Mouse (Mus musculus) lung, postnatal 0 days (tissue): Measurements from ENCODE around the gene Jak1. TPM values are rescaled to one million over a fixed set of nuclear protein-coding genes. Genes with fewer than 3 reads are reported as not detected.

Experiments
- ATAC-seq: fragments of 200-750 bp; cut with Nextera tagmentation; 2 replicates; pipeline ENCODE4 v1.8.0; 2017; ENCODE audit warnings: moderate library complexity
- DNase-seq: peaks from one replicate; pipeline ENCODE4 v3.0.0-alpha.2; 2016; ENCODE audit warnings: low spot score
- H3K27ac ChIP-seq: fragments of 300-500 bp; sonication (generic); 2 replicates; pipeline ENCODE4 v1.5.1; 2014; ENCODE audit warnings: antibody characterized with exemption, mild to moderate bottlenecking, low read length, mixed read lengths
- H3K27me3 ChIP-seq: fragments of 300-500 bp; sonication (generic); replicated peaks from 2 replicates; pipeline ENCODE4 v1.6.1; 2014; ENCODE audit warnings: low read length, mixed read lengths; ENCODE audit not compliant: insufficient read depth
- H3K36me3 ChIP-seq: fragments of 300-500 bp; sonication (generic); 2 replicates; pipeline ENCODE4 v1.6.1; 2014; ENCODE audit warnings: low read length, mixed read lengths; ENCODE audit not compliant: insufficient read depth
- H3K4me1 ChIP-seq: fragments of 300-500 bp; sonication (generic); 2 replicates; pipeline ENCODE4 v1.6.1; 2014; ENCODE audit warnings: antibody characterized with exemption, low read depth, low read length, mixed read lengths; ENCODE audit not compliant: insufficient read depth
- H3K4me2 ChIP-seq: fragments of 300-500 bp; sonication (generic); replicated peaks from 2 replicates; pipeline ENCODE4 v1.6.1; 2014; ENCODE audit warnings: low read depth, mild to moderate bottlenecking, low read length, moderate library complexity, mixed read lengths
- H3K4me3 ChIP-seq: fragments of 300-500 bp; sonication (generic); 2 replicates; pipeline ENCODE4 v1.5.1; 2014; ENCODE audit warnings: low read depth, low read length
- H3K9ac ChIP-seq: fragments of 300-500 bp; sonication (generic); replicated peaks from 2 replicates; pipeline ENCODE4 v1.6.1; 2014; ENCODE audit warnings: low read depth, mild to moderate bottlenecking
- H3K9me3 ChIP-seq: fragments of 300-500 bp; sonication (generic); 2 replicates; pipeline ENCODE4 v1.6.1; 2016; ENCODE audit warnings: low read length, mixed read lengths
- CTCF ChIP-seq: IDR thresholded peaks from 2 replicates; pipeline ENCODE4 v1.5.1; 2016; ENCODE audit warnings: antibody characterized with exemption, mild to moderate bottlenecking
- EP300 ChIP-seq: IDR thresholded peaks from 2 replicates; pipeline ENCODE4 v1.6.1; 2016; ENCODE audit warnings: antibody characterized with exemption, mild to moderate bottlenecking, control low read depth
- WGBS: fragments of 180-500 bp; shearing (Covaris S2); extraction: QIAGEN DNeasy Blood & Tissue Kit; methylation state at CpG from one replicate; pipeline ENCODE4 v1.1.7; 2014; 5-methylcytosine and 5-hydroxymethylcytosine counted together
- polyA plus RNA-seq: library from polyadenylated mRNA; unstranded; fragments of >200 nt; fragmentation: Nextera tagmentation; extraction: Ambion mirVana; gene quantifications from 2 replicates; pipeline ENCODE4 v1.2.1, GENCODE M21; 2015

The Jak1 gene
- polyA plus RNA-seq, result 80.0 and 86.3 TPM in 2 replicates

DNA sequence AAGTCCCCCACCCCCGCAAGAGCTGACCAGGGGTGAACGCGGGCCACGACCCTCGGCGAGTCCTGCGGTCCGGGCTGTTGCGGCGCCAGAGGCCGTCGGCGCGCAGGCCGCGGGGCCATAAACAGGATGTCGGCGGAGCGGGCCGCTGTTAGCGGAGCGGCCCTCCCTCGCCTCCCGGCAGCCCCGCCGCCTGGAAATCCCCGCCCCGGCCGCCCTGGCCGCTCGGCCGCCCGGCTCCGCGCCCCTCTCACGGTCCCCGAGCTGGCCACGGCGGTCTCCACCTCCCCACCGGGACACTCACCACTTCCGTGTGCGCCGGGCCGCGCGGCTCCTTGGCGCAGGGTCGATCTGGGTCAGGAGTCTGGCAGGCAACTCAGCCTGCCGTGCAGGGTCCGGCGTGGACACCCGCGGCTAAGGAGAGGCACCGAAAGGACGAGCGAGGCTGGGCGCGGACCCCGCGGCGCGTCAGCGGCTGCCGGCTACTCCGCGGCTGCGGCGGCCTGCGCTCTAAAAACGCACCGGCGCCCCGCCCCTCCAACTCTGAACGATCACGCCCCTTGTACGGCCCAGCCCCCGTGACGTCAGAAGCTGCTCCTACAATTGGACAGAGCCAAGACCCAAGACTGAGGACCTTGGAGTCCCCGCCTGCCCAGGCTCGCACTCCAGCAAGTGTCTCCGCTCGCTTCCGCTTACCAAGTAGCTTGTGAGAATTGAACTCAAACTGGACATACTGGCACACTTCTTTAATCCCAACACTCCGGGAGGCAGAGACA is at the start of gene Jak1:
Gene Jak1 (minus strand): TSS at position 542 of the 773 bp plus-strand sequence.
- ATAC-seq, result peak; percentile 99
- H3K27ac ChIP-seq, result peak within 1 kb of the TSS; percentile 96
- peak within 1 kb of the TSS; percentile 76 for H3K4me2 ChIP-seq
- peak within 1 kb of the TSS; percentile 88 for H3K4me3 ChIP-seq
- under 1% methylated on average over 61 of the region's 84 CpGs for WGBS
- peak within 1 kb of the TSS; percentile 94 for H3K9ac ChIP-seq
- peaks cover 7% of the 10 kb centered on the region; the same call in 1 of the 2 replicates for H3K4me1 ChIP-seq
- no peaks in the 10 kb centered on the region for H3K9me3 ChIP-seq
- TF ChIP-seq EP300 (no peak), CTCF (no peak)
- peak; percentile 99 for DNase-seq
- H3K36me3 ChIP-seq, result no peaks in the 10 kb centered on the region
- H3K27me3 ChIP-seq, result no peaks in the 10 kb centered on the region

DNA sequence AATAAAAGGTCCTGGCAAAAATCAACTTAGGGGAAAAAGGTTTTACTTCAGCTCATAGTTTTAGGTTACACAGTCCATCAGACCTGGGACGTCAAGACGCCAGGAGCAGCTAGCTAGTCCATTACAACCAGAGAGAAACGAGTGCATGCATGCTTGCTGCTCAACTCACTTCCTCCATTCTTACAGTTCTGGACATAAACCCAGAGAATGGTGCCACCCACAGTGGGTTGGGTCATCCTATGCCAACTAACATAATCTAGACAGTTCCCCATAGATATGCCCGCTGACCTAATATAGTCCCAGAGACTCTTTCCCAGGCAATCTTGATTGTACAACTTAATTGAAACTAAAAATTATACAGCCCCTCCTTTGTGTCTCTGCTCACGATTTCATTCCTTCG is 47.0 kb upstream of the Jak1 start:
- Histone ChIP-seq H3K4me2 (no peak overlapping the region), H3K4me3 (no peak overlapping the region), H3K27ac (no peak overlapping the region), H3K4me1 (no peaks in the 10 kb centered on the region), H3K9me3 (no peaks in the 10 kb centered on the region), H3K9ac (no peak overlapping the region), H3K27me3 (0 out of 2 replicates have a peak, but pooled peaks cover 5% of the 10 kb centered on the region), H3K36me3 (no peaks in the 10 kb centered on the region)
- DNase-seq (no peak), ATAC-seq (no peak)
- WGBS, result 74% methylated on average over 6 of the region's 6 CpGs
- TF ChIP-seq CTCF (no peak), EP300 (no peak)

DNA sequence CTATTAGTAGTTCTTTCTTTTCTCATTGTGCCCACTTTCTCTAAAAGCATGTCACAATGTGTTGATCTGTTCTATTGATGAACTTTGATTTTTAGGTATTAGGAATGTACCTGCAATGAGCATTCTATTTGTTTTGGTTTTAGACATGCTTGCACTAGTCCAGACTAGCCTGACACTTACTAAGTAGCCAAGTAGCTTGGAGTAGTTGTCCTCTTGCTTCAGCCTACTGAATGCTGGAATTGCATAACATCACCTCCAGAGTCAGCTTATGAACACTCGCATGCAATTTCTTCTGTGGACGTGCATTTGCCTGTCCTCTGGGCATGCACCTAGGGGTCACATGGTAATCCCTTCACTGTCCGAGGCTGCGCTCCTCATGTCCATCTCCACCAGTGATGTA is 43.1 kb upstream of the Jak1 start:
- H3K27ac ChIP-seq, result no peak overlapping the region
- DNase-seq, result no peak
- WGBS, result 90% methylated on average over 4 of the region's 4 CpGs

DNA sequence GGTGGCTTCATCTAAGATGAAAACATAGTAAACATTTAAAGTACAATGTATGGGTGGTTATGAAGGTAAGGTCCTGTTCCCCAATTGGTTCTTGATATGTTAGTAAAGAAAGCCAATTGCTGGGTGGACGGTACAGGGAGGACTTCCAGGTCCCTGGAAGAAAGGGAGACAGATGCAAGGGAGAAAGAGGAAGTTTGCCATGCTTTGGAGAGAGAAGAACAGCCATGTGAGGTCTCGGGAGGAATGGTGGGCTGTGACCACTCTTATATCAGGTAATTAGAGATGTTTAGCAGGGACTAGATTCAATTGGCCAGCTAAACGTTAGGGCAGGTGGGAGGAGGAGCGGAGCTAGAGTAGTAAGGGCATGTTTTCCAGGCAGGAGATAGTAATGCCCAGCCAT is 42.2 kb upstream of the Jak1 start:
- no peak overlapping the region for H3K4me2 ChIP-seq
- no peak overlapping the region for H3K27ac ChIP-seq
- no peak overlapping the region for H3K9ac ChIP-seq
- TF ChIP-seq EP300 (no peak), CTCF (no peak)
- no peaks in the 10 kb centered on the region for H3K4me1 ChIP-seq
- no peak for DNase-seq
- H3K36me3 ChIP-seq, result no peaks in the 10 kb centered on the region
- H3K27me3 ChIP-seq, result 0 out of 2 replicates have a peak, but pooled peaks cover 3% of the 10 kb centered on the region
- 68% methylated on average over 4 of the region's 4 CpGs for WGBS
- no peaks in the 10 kb centered on the region for H3K9me3 ChIP-seq
- no peak overlapping the region for H3K4me3 ChIP-seq
- no peak for ATAC-seq

More for the DNA sequence above, 43.1 kb upstream of the Jak1 start:
- H3K4me2 ChIP-seq, result no peak overlapping the region
- H3K4me1 ChIP-seq, result no peaks in the 10 kb centered on the region
- no peaks in the 10 kb centered on the region for H3K9me3 ChIP-seq
- TF ChIP-seq EP300 (no peak), CTCF (no peak)
- ATAC-seq, result no peak
- no peaks in the 10 kb centered on the region for H3K36me3 ChIP-seq
- H3K27me3 ChIP-seq, result 0 out of 2 replicates have a peak, but pooled peaks cover 5% of the 10 kb centered on the region
- no peak overlapping the region for H3K4me3 ChIP-seq
- H3K9ac ChIP-seq, result no peak overlapping the region

DNA sequence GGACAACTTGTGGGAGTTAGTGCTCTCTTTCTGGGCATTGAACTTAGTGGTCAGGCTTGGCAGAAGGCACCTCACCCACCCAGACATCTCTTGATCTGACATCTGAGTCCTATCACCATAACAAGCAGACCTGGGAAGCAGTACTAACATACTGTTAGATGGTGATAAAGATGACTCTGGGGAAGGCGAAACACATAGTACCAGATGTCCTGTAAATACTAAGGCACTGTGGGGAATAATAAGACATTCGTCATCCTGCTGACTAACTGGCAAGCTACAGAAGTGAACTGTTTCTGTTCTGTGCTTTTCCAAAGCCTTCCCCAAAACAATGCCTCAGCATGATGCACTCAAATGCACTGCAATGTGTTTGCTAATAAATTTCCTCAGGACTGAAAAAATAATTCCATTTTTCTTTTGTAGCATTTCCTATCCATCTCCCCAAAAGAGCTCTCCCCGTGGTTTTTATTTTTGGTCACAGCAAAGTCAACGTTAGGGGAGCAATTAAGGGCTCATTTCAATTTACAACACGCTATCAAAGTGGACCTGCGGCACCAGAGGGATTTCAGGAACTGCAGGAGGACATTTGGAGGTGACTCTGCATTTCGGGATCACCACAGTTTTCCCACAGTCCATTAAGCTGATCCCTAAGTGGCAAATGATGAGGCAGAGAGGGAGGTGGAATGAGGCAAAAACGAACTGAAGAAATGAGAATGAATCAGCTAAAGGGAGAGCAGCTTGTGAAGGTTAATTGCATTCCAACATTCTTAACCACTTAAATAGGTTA is 41.2 kb upstream of the Jak1 start:
- H3K9ac ChIP-seq, result no peak overlapping the region
- H3K36me3 ChIP-seq, result no peaks in the 10 kb centered on the region
- no peak overlapping the region for H3K4me3 ChIP-seq
- no peak overlapping the region for H3K4me2 ChIP-seq
- TF ChIP-seq CTCF (no peak), EP300 (no peak)
- H3K4me1 ChIP-seq, result no peaks in the 10 kb centered on the region
- DNase-seq (no peak), ATAC-seq (no peak)
- H3K9me3 ChIP-seq, result no peaks in the 10 kb centered on the region
- H3K27ac ChIP-seq, result no peak overlapping the region
- 34% methylated on average over 8 of the region's 8 CpGs for WGBS
- no peaks in the 10 kb centered on the region for H3K27me3 ChIP-seq

DNA sequence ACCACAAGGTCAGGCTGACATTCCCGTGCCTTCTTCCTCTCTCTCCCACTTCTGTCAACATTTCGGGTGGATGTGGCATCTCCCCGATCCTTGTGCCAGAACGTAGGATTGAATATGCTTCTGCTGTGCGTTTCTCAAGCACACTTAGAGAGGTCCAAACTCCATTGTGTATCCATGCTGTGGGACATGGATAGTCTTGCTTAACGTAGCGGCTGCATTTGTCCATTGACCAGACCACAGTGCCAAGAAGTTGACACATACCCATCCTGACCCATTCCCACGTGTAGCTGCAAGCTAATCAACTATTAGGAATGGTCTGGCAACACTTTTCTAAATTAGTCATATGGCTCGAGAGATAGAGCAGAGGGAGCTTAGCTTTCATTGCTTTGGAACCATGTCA is 40.0 kb upstream of the Jak1 start:
- ATAC-seq (peak; percentile 64), DNase-seq (peak; percentile 19)
- Histone ChIP-seq H3K9ac (no peak overlapping the region), H3K36me3 (no peaks in the 10 kb centered on the region), H3K4me3 (no peak overlapping the region), H3K9me3 (no peaks in the 10 kb centered on the region), H3K27ac (no peak overlapping the region), H3K4me2 (no peak overlapping the region), H3K27me3 (no peaks in the 10 kb centered on the region), H3K4me1 (no peaks in the 10 kb centered on the region)
- TF ChIP-seq EP300, result no peak
- no peak for TF ChIP-seq CTCF
- WGBS, result 66% methylated on average over 9 of the region's 9 CpGs
